Mouse (Mus musculus): ENCODE results near the gene Gm14214. TPM values are rescaled to one million over a fixed set of nuclear protein-coding genes. Genes with fewer than 3 reads are reported as not detected.

Gm14214 gene
- polyA plus RNA-seq, 1 experiment from 2014 or later: not detected

DNA sequence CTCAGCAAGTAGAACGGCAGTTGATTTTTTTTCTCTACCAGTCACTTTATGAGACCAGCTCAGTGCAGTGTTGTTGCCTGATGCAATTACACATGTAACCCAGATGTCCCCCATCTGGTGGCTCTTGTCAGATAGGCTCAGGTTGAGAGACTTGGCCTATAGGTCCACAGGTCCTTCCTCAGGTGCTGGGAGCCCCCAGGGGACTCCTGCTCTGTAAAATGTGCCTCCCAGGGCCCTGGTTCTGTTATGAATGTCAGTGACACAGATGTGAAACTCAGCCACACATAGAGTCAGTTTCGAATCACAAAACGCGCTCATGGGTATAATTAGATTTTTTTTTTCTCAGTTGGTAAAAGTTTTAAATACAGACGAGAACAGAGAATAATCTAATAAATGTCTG, 12.1 kb downstream of the Gm14214 start:
- WGBS: 76% methylated on average over 5 of the region's 5 CpGs
- no peak for TF ChIP-seq CTCF (IDR thresholded peaks at IDR 0.05; ENCODE audit: low read depth)
- TF ChIP-seq EP300 (optimal IDR thresholded peaks at IDR 0.05): no peak
- Histone ChIP-seq H3K4me1 (replicated peaks; ENCODE audit: control insufficient read depth, insufficient read depth) (no peaks in the 10 kb centered on the region), H3K4me3 (ENCODE audit: low read depth, low read length) (no peak overlapping the region), H3K9me3 (ENCODE audit: control insufficient read depth, low read length) (no peaks in the 10 kb centered on the region), H3K27me3 (ENCODE audit: control insufficient read depth, insufficient read depth, low read length) (no peaks in the 10 kb centered on the region), H3K9ac (ENCODE audit: low read length) (no peak overlapping the region), H3K27ac (replicated peaks) (no peak overlapping the region), H3K36me3 (ENCODE audit: control insufficient read depth, insufficient read depth, low read length) (no peaks in the 10 kb centered on the region), H3K4me2 (replicated peaks; ENCODE audit: low read depth) (no peak overlapping the region)
- DNase-seq (ENCODE audit: low spot score): no peak
- no peak for ATAC-seq (ENCODE audit: low FRiP score, low TSS enrichment)

- H3K27me3 ChIP-seq (ENCODE audit: control insufficient read depth, insufficient read depth, low read length): no peaks in the 10 kb centered on the region
- H3K4me3 ChIP-seq (ENCODE audit: low read depth, low read length): no peak overlapping the region
- 70% methylated on average over 6 of the region's 6 CpGs for WGBS
- DNase-seq (ENCODE audit: low spot score): no peak
- TF ChIP-seq CTCF (IDR thresholded peaks at IDR 0.05; ENCODE audit: low read depth) (peak; percentile 63), EP300 (optimal IDR thresholded peaks at IDR 0.05) (no peak)
- H3K27ac ChIP-seq (replicated peaks): no peak overlapping the region
- no peak overlapping the region for H3K4me2 ChIP-seq (replicated peaks; ENCODE audit: low read depth)
- H3K9ac ChIP-seq (ENCODE audit: low read length): no peak overlapping the region
- no peaks in the 10 kb centered on the region for H3K4me1 ChIP-seq (replicated peaks; ENCODE audit: control insufficient read depth, insufficient read depth)
- no peaks in the 10 kb centered on the region for H3K9me3 ChIP-seq (ENCODE audit: control insufficient read depth, low read length)
- H3K36me3 ChIP-seq (ENCODE audit: control insufficient read depth, insufficient read depth, low read length): no peaks in the 10 kb centered on the region
- ATAC-seq (ENCODE audit: low FRiP score, low TSS enrichment): no peak
These were observed 14.0 kb downstream of the Gm14214 start for GRCm38 (mm10) chr2:154755791-154756190.

GRCm38 (mm10) chr2:154754068-154754560, 15.7 kb downstream of the Gm14214 start:
- Histone ChIP-seq H3K9ac (ENCODE audit: low read length) (no peak overlapping the region), H3K9me3 (ENCODE audit: control insufficient read depth, low read length) (no peaks in the 10 kb centered on the region), H3K36me3 (ENCODE audit: control insufficient read depth, insufficient read depth, low read length) (no peaks in the 10 kb centered on the region), H3K4me2 (replicated peaks; ENCODE audit: low read depth) (no peak overlapping the region), H3K4me3 (ENCODE audit: low read depth, low read length) (no peak overlapping the region), H3K4me1 (replicated peaks; ENCODE audit: control insufficient read depth, insufficient read depth) (no peaks in the 10 kb centered on the region), H3K27me3 (ENCODE audit: control insufficient read depth, insufficient read depth, low read length) (no peaks in the 10 kb centered on the region), H3K27ac (replicated peaks) (no peak overlapping the region)
- TF ChIP-seq CTCF (IDR thresholded peaks at IDR 0.05; ENCODE audit: low read depth) (no peak), EP300 (optimal IDR thresholded peaks at IDR 0.05) (no peak)
- 83% methylated on average over 2 of the region's 2 CpGs for WGBS
- DNase-seq (ENCODE audit: low spot score) (no peak), ATAC-seq (ENCODE audit: low FRiP score, low TSS enrichment) (no peak)

- ATAC-seq (ENCODE audit: low FRiP score, low TSS enrichment) (no peak), DNase-seq (ENCODE audit: low spot score) (no peak)
- no peaks in the 10 kb centered on the region for H3K27me3 ChIP-seq (ENCODE audit: control insufficient read depth, insufficient read depth, low read length)
- no peaks in the 10 kb centered on the region for H3K36me3 ChIP-seq (ENCODE audit: control insufficient read depth, insufficient read depth, low read length)
- no peak overlapping the region for H3K4me3 ChIP-seq (ENCODE audit: low read depth, low read length)
- no peaks in the 10 kb centered on the region for H3K4me1 ChIP-seq (replicated peaks; ENCODE audit: control insufficient read depth, insufficient read depth)
- 48% methylated on average over 8 of the region's 8 CpGs for WGBS
- no peak for TF ChIP-seq CTCF (IDR thresholded peaks at IDR 0.05; ENCODE audit: low read depth)
- TF ChIP-seq EP300 (optimal IDR thresholded peaks at IDR 0.05): no peak
- H3K4me2 ChIP-seq (replicated peaks; ENCODE audit: low read depth): no peak overlapping the region; the same call in 1 of the 2 replicates
- no peak overlapping the region for H3K27ac ChIP-seq (replicated peaks)
- H3K9ac ChIP-seq (ENCODE audit: low read length): no peak overlapping the region
- H3K9me3 ChIP-seq (ENCODE audit: control insufficient read depth, low read length): no peaks in the 10 kb centered on the region
These were observed 17.9 kb downstream of the Gm14214 start for GRCm38 (mm10) chr2:154751924-154752323.

DNA sequence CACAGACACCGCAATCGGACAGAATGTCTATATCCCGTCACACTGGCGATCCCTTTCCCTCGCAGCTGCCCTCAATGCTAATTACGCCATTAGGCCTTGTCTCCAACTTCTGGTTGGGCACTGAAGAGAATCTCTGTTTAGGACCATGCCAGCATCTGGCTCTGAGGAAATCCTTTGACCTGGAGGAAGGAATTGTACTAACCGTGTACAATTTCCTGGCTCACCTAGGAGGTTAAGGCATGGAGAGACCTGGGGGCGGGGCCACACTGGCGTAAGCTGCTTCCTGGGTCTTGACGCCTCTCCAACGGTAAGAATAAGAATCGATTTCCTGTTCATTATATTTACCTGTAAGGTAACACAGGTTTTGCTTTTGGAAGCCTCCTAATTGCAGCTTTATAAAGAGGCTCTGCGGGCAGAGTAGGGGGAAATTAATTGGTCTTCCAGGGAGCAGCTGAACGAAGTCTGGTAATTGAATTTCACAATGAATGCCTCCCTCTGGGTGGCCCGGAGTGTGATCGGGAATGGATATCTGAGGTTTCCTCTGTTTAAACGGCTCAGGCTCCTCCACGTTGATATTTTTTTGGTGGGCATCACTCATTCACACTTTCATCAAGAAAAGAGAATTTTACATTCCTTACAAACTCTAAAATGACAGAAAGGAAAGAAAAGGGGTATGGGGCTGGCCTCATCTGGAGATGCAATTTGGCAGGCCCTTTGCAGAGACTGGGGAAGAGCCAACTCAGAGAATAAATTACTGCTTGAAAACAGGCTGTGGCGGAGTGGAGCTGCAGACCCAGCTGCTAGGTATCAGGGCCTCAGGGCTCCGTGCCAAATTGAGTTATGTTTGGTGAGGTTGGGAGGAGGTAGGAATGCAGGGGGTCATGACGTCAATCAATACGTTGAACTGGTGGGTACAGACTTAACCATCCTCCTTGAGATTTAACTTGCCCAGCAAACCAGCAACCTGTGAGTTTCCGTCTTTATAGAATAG, 20.5 kb downstream of the Gm14214 start:
- peak; percentile 34 for DNase-seq (ENCODE audit: low spot score)
- WGBS: 54% methylated on average over 23 of the region's 23 CpGs
- ATAC-seq (ENCODE audit: low FRiP score, low TSS enrichment): no peak
- Histone ChIP-seq H3K9ac (ENCODE audit: low read length) (no peak overlapping the region), H3K9me3 (ENCODE audit: control insufficient read depth, low read length) (no peaks in the 10 kb centered on the region), H3K4me3 (ENCODE audit: low read depth, low read length) (no peak overlapping the region), H3K27ac (replicated peaks) (no peak overlapping the region), H3K4me2 (replicated peaks; ENCODE audit: low read depth) (no peak overlapping the region), H3K36me3 (ENCODE audit: control insufficient read depth, insufficient read depth, low read length) (no peaks in the 10 kb centered on the region), H3K27me3 (ENCODE audit: control insufficient read depth, insufficient read depth, low read length) (no peaks in the 10 kb centered on the region), H3K4me1 (replicated peaks; ENCODE audit: control insufficient read depth, insufficient read depth) (no peaks in the 10 kb centered on the region)
- TF ChIP-seq EP300 (optimal IDR thresholded peaks at IDR 0.05) (no peak), CTCF (IDR thresholded peaks at IDR 0.05; ENCODE audit: low read depth) (no peak)

DNA sequence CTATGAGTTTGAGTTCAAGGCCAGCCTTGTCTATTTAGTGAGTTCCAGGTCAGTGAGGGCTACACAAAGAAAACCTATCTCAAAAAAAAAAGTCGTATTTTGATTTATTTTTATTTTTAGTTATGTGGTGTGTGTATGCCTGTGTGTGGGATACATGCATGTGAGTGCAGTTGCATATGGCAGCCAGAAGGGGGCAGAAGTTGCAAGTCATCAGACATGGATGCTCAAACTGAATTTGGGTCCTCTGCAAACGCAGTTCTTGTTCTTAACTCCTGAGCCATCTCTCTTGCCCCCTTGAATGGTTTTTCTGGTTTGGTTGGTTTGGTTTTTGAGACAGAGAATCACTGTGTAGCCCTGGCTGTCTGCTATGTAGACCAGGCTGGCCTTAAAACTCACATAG, 21.4 kb downstream of the Gm14214 start:
- DNase-seq (ENCODE audit: low spot score) (no peak), ATAC-seq (ENCODE audit: low FRiP score, low TSS enrichment) (no peak)
- Histone ChIP-seq H3K4me1 (replicated peaks; ENCODE audit: control insufficient read depth, insufficient read depth) (no peaks in the 10 kb centered on the region), H3K27ac (replicated peaks) (no peak overlapping the region), H3K9me3 (ENCODE audit: control insufficient read depth, low read length) (no peaks in the 10 kb centered on the region), H3K9ac (ENCODE audit: low read length) (no peak overlapping the region), H3K36me3 (ENCODE audit: control insufficient read depth, insufficient read depth, low read length) (no peaks in the 10 kb centered on the region), H3K27me3 (ENCODE audit: control insufficient read depth, insufficient read depth, low read length) (no peaks in the 10 kb centered on the region), H3K4me2 (replicated peaks; ENCODE audit: low read depth) (no peak overlapping the region), H3K4me3 (ENCODE audit: low read depth, low read length) (no peak overlapping the region)
- TF ChIP-seq CTCF (IDR thresholded peaks at IDR 0.05; ENCODE audit: low read depth) (peak; percentile 38), EP300 (optimal IDR thresholded peaks at IDR 0.05) (no peak)
- 91% methylated on average over 2 of the region's 2 CpGs for WGBS

Measured in stomach, postnatal 0 days (tissue).